Mouse (Mus musculus) C2C12 (cell line): ENCODE measurements at regions not wholly inside any gene's neighbourhood (a gene's known extent, or its start where the extent isn't known, plus 50 kb on each side); places are given as distances from the start of the nearest gene placed in this dataset.

Source experiments
- CEBPB ChIP-seq: IDR thresholded peaks from one replicate; pipeline ENCODE4 v1.6.1; 2011; ENCODE audit warnings: low read depth, mild to moderate bottlenecking, control low read depth, moderate library complexity
- CTCF ChIP-seq: IDR thresholded peaks from one replicate; pipeline ENCODE4 v1.5.1; 2011; ENCODE audit not compliant: control insufficient read depth, insufficient read depth, insufficient read length
- FOSL1 ChIP-seq: IDR thresholded peaks from one replicate; pipeline ENCODE4 v1.8.0; 2011; ENCODE audit warnings: mild to moderate bottlenecking, low read length; ENCODE audit not compliant: poor library complexity, insufficient read depth, severe bottlenecking
- MAX ChIP-seq: IDR thresholded peaks from one replicate; pipeline ENCODE4 v1.6.1; 2011; ENCODE audit warnings: mild to moderate bottlenecking, control low read depth
- MYOD1 ChIP-seq: IDR thresholded peaks from one replicate; pipeline ENCODE4 v1.6.1; 2011; ENCODE audit warnings: low read depth; ENCODE audit not compliant: control insufficient read depth, insufficient read length
- MYOG ChIP-seq: IDR thresholded peaks from one replicate; pipeline ENCODE4 v1.6.1; 2011; ENCODE audit not compliant: control insufficient read depth, insufficient read length; ENCODE audit errors: extremely low read depth
- USF1 ChIP-seq: IDR thresholded peaks from one replicate; pipeline ENCODE4 v1.6.1; 2011; ENCODE audit warnings: low read depth, mild to moderate bottlenecking, control low read depth, moderate library complexity

DNA sequence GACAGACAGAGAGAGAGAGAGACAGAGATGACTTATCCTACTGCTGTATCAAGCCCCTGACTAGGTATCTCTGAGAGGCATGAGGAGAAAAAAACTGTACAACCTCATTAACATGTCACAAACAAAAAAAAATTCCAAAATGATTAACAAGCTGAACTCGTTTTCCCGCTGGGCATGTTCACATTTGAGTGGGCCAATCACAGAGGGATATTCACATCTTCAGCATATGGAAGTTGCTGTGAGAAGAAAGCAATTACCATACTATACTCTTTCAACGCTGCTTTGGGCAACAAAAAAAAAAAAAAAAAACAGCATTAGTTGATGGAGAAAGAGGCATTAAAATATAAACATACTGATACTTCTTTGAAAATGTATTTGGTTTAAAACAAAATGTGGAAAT lies 148.8 kb upstream of the Negr1 start:
- TF ChIP-seq MAX (no peak), CTCF (no peak), MYOG (no peak), CEBPB (no peak), USF1 (no peak), MYOD1 (no peak), FOSL1 (no peak)
